Mouse (Mus musculus): ENCODE measurements around the gene Accsl. TPM values are rescaled to one million over a fixed set of nuclear protein-coding genes. Genes with fewer than 3 reads are reported as not detected.

Gene Accsl
- polyA plus RNA-seq, 1 experiment from 2014 or later = not detected

DNA sequence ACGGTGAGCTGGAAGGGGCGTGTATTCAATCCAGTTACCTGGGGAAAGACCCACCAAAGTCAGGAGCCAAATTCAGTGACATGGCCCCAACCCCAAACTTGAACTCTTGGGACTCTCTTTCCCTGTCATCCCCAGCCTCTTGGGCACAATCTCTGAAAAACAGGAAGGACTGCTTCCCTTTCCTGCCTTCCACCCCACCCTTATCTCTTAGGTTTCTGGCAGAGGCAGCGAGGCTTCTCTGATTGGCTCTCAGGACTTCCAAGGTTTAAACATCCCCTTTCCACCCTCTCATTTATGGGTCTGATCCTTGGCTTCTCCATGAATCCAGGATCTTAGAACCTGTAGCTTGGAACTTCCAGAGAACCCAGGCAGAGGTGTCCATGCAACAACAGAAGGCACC is 27.6 kb downstream of the Accsl start:
- WGBS (ENCODE audit: insufficient replicate concordance) = 76% methylated on average over 3 of the region's 3 CpGs
- Histone ChIP-seq H3K36me3 (ENCODE audit: control insufficient read depth, insufficient read depth, low read length) (peaks cover 22% of the 10 kb centered on the region), H3K27me3 (ENCODE audit: control insufficient read depth, insufficient read depth, low read length) (no peaks in the 10 kb centered on the region), H3K27ac (ENCODE audit: low read depth, low read length) (no peak overlapping the region), H3K4me3 (ENCODE audit: low read depth, low read length) (no peak overlapping the region), H3K4me1 (ENCODE audit: control insufficient read depth, insufficient read depth, low read length) (0 out of 2 replicates have a peak, but pooled peaks cover 3% of the 10 kb centered on the region), H3K9ac (ENCODE audit: low read depth, low read length) (no peak overlapping the region), H3K9me3 (replicated peaks; ENCODE audit: control insufficient read depth, low read length) (no peaks in the 10 kb centered on the region), H3K4me2 (no peak overlapping the region)
- no peak for ATAC-seq (replicated peaks; ENCODE audit: insufficient number of reproducible peaks, low FRiP score, low TSS enrichment)

DNA sequence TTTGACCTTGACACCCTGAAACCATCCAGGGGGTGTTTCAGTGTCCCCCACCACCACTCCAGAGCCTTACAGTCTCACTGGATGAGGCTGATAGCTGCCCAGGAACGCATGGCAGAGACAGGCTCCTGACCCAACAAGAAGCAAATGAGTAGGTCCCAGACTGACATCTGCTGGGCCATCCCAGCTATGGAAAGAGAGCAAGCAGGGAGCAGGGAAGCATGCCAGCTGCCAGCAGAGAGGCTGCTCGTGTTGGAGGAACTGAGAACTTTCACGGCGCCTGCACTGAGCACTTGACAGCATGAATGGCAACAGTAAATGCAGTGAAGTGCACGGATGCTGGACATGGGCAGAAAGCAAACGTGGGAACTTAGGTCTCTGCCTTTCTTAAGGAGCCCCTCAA is 28.8 kb downstream of the Accsl start:
- Histone ChIP-seq H3K36me3 (ENCODE audit: control insufficient read depth, insufficient read depth, low read length) (peaks cover 15% of the 10 kb centered on the region), H3K4me3 (ENCODE audit: low read depth, low read length) (no peak overlapping the region), H3K4me2 (no peak overlapping the region), H3K9ac (ENCODE audit: low read depth, low read length) (no peak overlapping the region), H3K27me3 (ENCODE audit: control insufficient read depth, insufficient read depth, low read length) (no peaks in the 10 kb centered on the region), H3K4me1 (ENCODE audit: control insufficient read depth, insufficient read depth, low read length) (0 out of 2 replicates have a peak, but pooled peaks cover 3% of the 10 kb centered on the region), H3K27ac (ENCODE audit: low read depth, low read length) (no peak overlapping the region), H3K9me3 (replicated peaks; ENCODE audit: control insufficient read depth, low read length) (no peaks in the 10 kb centered on the region)
- ATAC-seq (replicated peaks; ENCODE audit: insufficient number of reproducible peaks, low FRiP score, low TSS enrichment) = no peak
- 75% methylated on average over 6 of the region's 6 CpGs for whole genome bisulfite sequencing (ENCODE audit: insufficient replicate concordance)

DNA sequence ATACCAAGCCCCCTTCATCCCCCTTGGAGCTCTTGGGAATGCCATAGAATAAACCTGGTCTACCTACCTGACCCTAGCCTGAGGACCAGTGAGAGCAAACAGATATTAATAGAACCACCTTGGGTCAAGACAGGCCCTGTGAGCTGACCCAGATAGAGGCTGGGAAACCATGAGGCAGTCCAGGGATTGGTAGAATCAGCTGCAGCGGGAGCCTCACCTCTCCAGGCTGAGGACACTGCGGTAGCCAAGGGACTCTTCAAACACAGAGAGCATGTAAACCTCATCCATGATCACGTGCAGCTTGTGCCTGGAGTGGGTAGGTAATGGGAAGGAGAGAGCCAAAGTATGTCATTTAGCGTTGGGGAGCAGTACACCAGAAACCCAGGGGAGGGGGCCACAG is 30.0 kb downstream of the Accsl start:
- Histone ChIP-seq H3K9ac (ENCODE audit: low read depth, low read length) (no peak overlapping the region), H3K36me3 (ENCODE audit: control insufficient read depth, insufficient read depth, low read length) (peaks cover 15% of the 10 kb centered on the region), H3K27ac (ENCODE audit: low read depth, low read length) (no peak overlapping the region), H3K4me2 (no peak overlapping the region), H3K4me3 (ENCODE audit: low read depth, low read length) (no peak overlapping the region), H3K4me1 (ENCODE audit: control insufficient read depth, insufficient read depth, low read length) (0 out of 2 replicates have a peak, but pooled peaks cover 3% of the 10 kb centered on the region), H3K9me3 (replicated peaks; ENCODE audit: control insufficient read depth, low read length) (no peaks in the 10 kb centered on the region), H3K27me3 (ENCODE audit: control insufficient read depth, insufficient read depth, low read length) (no peaks in the 10 kb centered on the region)
- WGBS (ENCODE audit: insufficient replicate concordance) = 87% methylated on average over 4 of the region's 4 CpGs
- no peak for ATAC-seq (replicated peaks; ENCODE audit: insufficient number of reproducible peaks, low FRiP score, low TSS enrichment)

GRCm38 (mm10) chr2:93836232-93836785 is 32.6 kb downstream of the Accsl start:
- Histone ChIP-seq H3K4me2 (no peak overlapping the region), H3K9ac (ENCODE audit: low read depth, low read length) (no peak overlapping the region), H3K4me3 (ENCODE audit: low read depth, low read length) (no peak overlapping the region), H3K27me3 (ENCODE audit: control insufficient read depth, insufficient read depth, low read length) (no peaks in the 10 kb centered on the region), H3K4me1 (ENCODE audit: control insufficient read depth, insufficient read depth, low read length) (0 out of 2 replicates have a peak, but pooled peaks cover 3% of the 10 kb centered on the region), H3K36me3 (ENCODE audit: control insufficient read depth, insufficient read depth, low read length) (peaks cover 15% of the 10 kb centered on the region; the same call in 1 of the 2 replicates), H3K9me3 (replicated peaks; ENCODE audit: control insufficient read depth, low read length) (no peaks in the 10 kb centered on the region), H3K27ac (ENCODE audit: low read depth, low read length) (no peak overlapping the region)
- 69% methylated on average over 13 of the region's 13 CpGs for WGBS (ENCODE audit: insufficient replicate concordance)
- no peak for ATAC-seq (replicated peaks; ENCODE audit: insufficient number of reproducible peaks, low FRiP score, low TSS enrichment)

DNA sequence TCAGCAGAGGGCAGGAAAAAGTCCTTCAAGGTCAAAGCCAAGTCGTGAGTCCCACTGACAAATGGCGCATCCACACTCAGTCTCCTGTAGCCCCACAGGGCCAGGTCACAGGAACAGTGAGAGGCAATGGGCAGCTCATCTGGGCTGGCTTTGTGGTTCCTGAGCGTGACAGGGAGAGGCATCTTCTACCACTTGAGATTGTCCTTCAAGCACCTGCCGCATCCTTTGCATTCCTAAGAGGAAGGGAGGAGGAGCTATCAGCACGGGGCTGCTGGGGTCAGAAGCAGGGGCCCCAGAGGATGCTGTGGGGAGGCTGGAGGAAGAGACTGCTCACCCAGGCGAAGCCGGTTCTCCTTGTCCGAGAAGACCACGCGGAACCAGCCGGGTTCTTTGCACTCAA is 33.4 kb downstream of the Accsl start:
- Histone ChIP-seq H3K9me3 (replicated peaks; ENCODE audit: control insufficient read depth, low read length) (no peaks in the 10 kb centered on the region), H3K36me3 (ENCODE audit: control insufficient read depth, insufficient read depth, low read length) (peaks cover 12% of the 10 kb centered on the region; the same call in 1 of the 2 replicates), H3K4me2 (no peak overlapping the region), H3K9ac (ENCODE audit: low read depth, low read length) (no peak overlapping the region), H3K27ac (ENCODE audit: low read depth, low read length) (no peak overlapping the region), H3K4me3 (ENCODE audit: low read depth, low read length) (no peak overlapping the region), H3K4me1 (ENCODE audit: control insufficient read depth, insufficient read depth, low read length) (0 out of 2 replicates have a peak, but pooled peaks cover 3% of the 10 kb centered on the region), H3K27me3 (ENCODE audit: control insufficient read depth, insufficient read depth, low read length) (no peaks in the 10 kb centered on the region)
- no peak for ATAC-seq (replicated peaks; ENCODE audit: insufficient number of reproducible peaks, low FRiP score, low TSS enrichment)
- WGBS (ENCODE audit: insufficient replicate concordance) = 63% methylated on average over 11 of the region's 11 CpGs

DNA sequence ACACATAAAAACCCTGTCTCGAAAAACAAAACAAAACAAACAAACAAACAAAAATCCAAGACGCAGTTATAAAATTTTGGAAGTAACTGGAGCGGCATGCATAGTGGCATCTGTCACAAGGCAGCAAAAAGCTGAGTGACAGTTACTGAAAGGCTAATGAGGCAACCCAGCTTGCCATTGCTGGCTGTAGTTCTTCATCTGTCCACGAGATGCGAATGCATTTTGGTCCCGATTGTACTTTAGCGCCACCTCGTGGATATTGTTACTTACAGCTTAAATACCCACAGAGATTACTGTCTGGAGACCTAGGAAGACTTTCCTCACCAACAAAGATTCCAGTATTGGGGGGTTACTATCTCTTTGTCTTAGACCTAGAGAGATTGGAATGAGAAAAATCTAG is 45.4 kb downstream of the Accsl start:
- Histone ChIP-seq H3K27ac (ENCODE audit: low read depth, low read length) (no peak overlapping the region), H3K27me3 (ENCODE audit: control insufficient read depth, insufficient read depth, low read length) (no peaks in the 10 kb centered on the region), H3K9me3 (replicated peaks; ENCODE audit: control insufficient read depth, low read length) (no peaks in the 10 kb centered on the region), H3K4me2 (no peak overlapping the region), H3K36me3 (ENCODE audit: control insufficient read depth, insufficient read depth, low read length) (no peaks in the 10 kb centered on the region), H3K4me1 (ENCODE audit: control insufficient read depth, insufficient read depth, low read length) (peaks cover 8% of the 10 kb centered on the region), H3K9ac (ENCODE audit: low read depth, low read length) (no peak overlapping the region), H3K4me3 (ENCODE audit: low read depth, low read length) (no peak overlapping the region)
- ATAC-seq (replicated peaks; ENCODE audit: insufficient number of reproducible peaks, low FRiP score, low TSS enrichment) = no peak; the same call in 1 of the 2 replicates
- WGBS (ENCODE audit: insufficient replicate concordance) = 17% methylated on average over 8 of the region's 8 CpGs

DNA sequence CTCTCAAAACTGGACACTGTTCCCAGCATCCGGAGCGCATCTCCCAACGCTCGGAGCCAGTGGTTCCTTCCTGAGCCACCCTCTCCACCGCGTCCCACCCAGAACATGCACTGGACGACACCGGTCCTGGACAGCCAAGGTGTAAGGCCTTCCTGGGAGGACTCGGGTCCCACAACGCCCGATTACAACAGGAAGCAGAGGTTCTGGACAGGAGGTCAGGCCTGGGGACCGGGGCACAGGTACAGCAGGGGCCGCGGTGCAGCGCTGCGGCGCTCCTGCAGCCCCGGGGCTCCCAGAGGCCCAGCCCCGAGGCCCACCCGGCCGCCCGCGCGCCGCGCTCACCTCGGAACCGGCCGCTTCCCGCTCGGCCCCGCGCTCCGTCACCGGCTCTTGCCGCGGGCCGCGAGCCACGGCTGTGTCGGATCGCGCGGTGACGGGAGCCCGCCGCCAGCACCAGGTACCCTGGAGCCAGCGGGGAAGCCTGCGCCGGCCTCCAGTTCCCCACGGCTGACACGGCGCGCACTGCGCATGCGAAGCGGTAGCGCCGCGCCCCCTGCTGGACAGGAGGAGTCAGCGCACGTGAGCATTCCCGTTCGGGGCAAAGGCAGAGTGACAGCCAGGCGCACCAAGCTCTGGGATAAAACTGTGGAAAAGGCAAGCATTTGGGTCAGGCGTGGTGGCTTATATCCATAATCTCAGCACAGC is 46.8 kb downstream of the Accsl start, which contains the start of gene Ext2:
Ext2 (minus strand) TSS at position 524 of the 705 bp plus-strand sequence.
- under 1% methylated on average over 65 of the region's 66 CpGs for WGBS (ENCODE audit: insufficient replicate concordance)
- peak within 1 kb of the TSS; percentile 82 for H3K9ac ChIP-seq (ENCODE audit: low read depth, low read length)
- H3K4me1 ChIP-seq (ENCODE audit: control insufficient read depth, insufficient read depth, low read length) = peaks cover 8% of the 10 kb centered on the region
- H3K9me3 ChIP-seq (replicated peaks; ENCODE audit: control insufficient read depth, low read length) = no peaks in the 10 kb centered on the region
- H3K4me3 ChIP-seq (ENCODE audit: low read depth, low read length) = peak within 1 kb of the TSS; percentile 80
- ATAC-seq (replicated peaks; ENCODE audit: insufficient number of reproducible peaks, low FRiP score, low TSS enrichment) = peak; percentile 83
- no peak within 1 kb of the TSS for H3K27ac ChIP-seq (ENCODE audit: low read depth, low read length)
- H3K4me2 ChIP-seq = peak within 1 kb of the TSS; percentile 83
- no peaks in the 10 kb centered on the region for H3K27me3 ChIP-seq (ENCODE audit: control insufficient read depth, insufficient read depth, low read length)
- no peaks in the 10 kb centered on the region for H3K36me3 ChIP-seq (ENCODE audit: control insufficient read depth, insufficient read depth, low read length)

- Histone ChIP-seq H3K9me3 (replicated peaks; ENCODE audit: control insufficient read depth, low read length) (no peaks in the 10 kb centered on the region), H3K27ac (ENCODE audit: low read depth, low read length) (no peak overlapping the region), H3K27me3 (ENCODE audit: control insufficient read depth, insufficient read depth, low read length) (no peaks in the 10 kb centered on the region), H3K36me3 (ENCODE audit: control insufficient read depth, insufficient read depth, low read length) (peaks cover 5% of the 10 kb centered on the region; the same call in 1 of the 2 replicates), H3K4me1 (ENCODE audit: control insufficient read depth, insufficient read depth, low read length) (peaks cover 8% of the 10 kb centered on the region), H3K4me3 (ENCODE audit: low read depth, low read length) (no peak overlapping the region), H3K4me2 (no peak overlapping the region), H3K9ac (ENCODE audit: low read depth, low read length) (no peak overlapping the region)
- no peak for ATAC-seq (replicated peaks; ENCODE audit: insufficient number of reproducible peaks, low FRiP score, low TSS enrichment)
- WGBS (ENCODE audit: insufficient replicate concordance) = 81% methylated on average over 5 of the region's 5 CpGs
These were observed 51.2 kb downstream of the Accsl start for GRCm38 (mm10) chr2:93817791-93818190.
